Mouse (Mus musculus) embryonic facial prominence, embryonic 13.5 days (tissue): ENCODE results near the gene Rex2. TPM values are rescaled to one million over a fixed set of nuclear protein-coding genes. Genes with fewer than 3 reads are reported as not detected.
"Not testable (repeated sequence)": the region's sequence is repeated elsewhere in the genome, so short reads cannot be mapped to it uniquely, and the experiment has no call there.

ENCODE experiments used
- ATAC-seq: fragments of 200-750 bp; cut with Nextera tagmentation; 2 replicates; pipeline ENCODE4 v1.8.0; 2017; ENCODE audit warnings: low read depth; ENCODE audit not compliant: insufficient number of reproducible peaks, insufficient read depth, low FRiP score, low TSS enrichment
- H3K27ac ChIP-seq: fragments of 300-500 bp; sonication (generic); 2 replicates; pipeline ENCODE4 v1.5.1; 2015; ENCODE audit warnings: moderate library complexity, mild to moderate bottlenecking, inconsistent platforms
- H3K27me3 ChIP-seq: fragments of 300-500 bp; sonication (generic); 2 replicates; pipeline ENCODE4 v1.6.1; 2015; ENCODE audit warnings: mild to moderate bottlenecking, inconsistent platforms
- H3K36me3 ChIP-seq: fragments of 300-500 bp; sonication (generic); 2 replicates; pipeline ENCODE4 v1.6.1; 2015; ENCODE audit warnings: mild to moderate bottlenecking, inconsistent platforms
- H3K4me1 ChIP-seq: fragments of 300-500 bp; sonication (generic); 2 replicates; pipeline ENCODE4 v1.6.1; 2015; ENCODE audit warnings: inconsistent platforms
- H3K4me2 ChIP-seq: fragments of 300-500 bp; sonication (generic); 2 replicates; pipeline ENCODE4 v1.6.1; 2015; ENCODE audit warnings: moderate library complexity, mild to moderate bottlenecking, inconsistent platforms
- H3K4me3 ChIP-seq: fragments of 300-500 bp; sonication (generic); 2 replicates; pipeline ENCODE4 v1.5.1; 2015; ENCODE audit warnings: mild to moderate bottlenecking, inconsistent platforms
- H3K9ac ChIP-seq: fragments of 300-500 bp; sonication (generic); 2 replicates; pipeline ENCODE4 v1.6.1; 2015; ENCODE audit warnings: mild to moderate bottlenecking, inconsistent platforms
- H3K9me3 ChIP-seq: fragments of 300-500 bp; sonication (generic); 2 replicates; pipeline ENCODE4 v1.6.1; 2016; ENCODE audit warnings: inconsistent platforms
- WGBS: fragments of 180-500 bp; shearing (Covaris S2); methylation state at CpG from one replicate; pipeline ENCODE4 v1.1.7; 2015; ENCODE audit warnings: mixed read lengths; 5-methylcytosine and 5-hydroxymethylcytosine counted together
- polyA plus RNA-seq: library from polyadenylated mRNA; unstranded; fragments of >200 nt; fragmentation: Nextera tagmentation; extraction: Ambion mirVana; gene quantifications from 2 replicates; pipeline ENCODE4 v1.2.1, GENCODE M21; 2015

Rex2 gene
- polyA plus RNA-seq, result not detected in 2 replicates

- H3K9me3 ChIP-seq, H3K4me2 ChIP-seq, ATAC-seq, H3K4me3 ChIP-seq, H3K27ac ChIP-seq, H3K27me3 ChIP-seq, H3K4me1 ChIP-seq, H3K36me3 ChIP-seq, H3K9ac ChIP-seq: not testable (repeated sequence)
- WGBS, result no CpG with 5 or more reads among the region's 6 CpGs
Observed at GRCm38 (mm10) chr4:147021550-147021949, at the start of gene Rex2. TSS of gene Rex2 (plus strand) at chr4:147021850.

GRCm38 (mm10) chr4:146976581-146976980 is 45.1 kb upstream of the Rex2 start:
- not testable (repeated sequence) for H3K4me2 ChIP-seq, H3K4me3 ChIP-seq, H3K9me3 ChIP-seq, H3K4me1 ChIP-seq, H3K9ac ChIP-seq, ATAC-seq, H3K27me3 ChIP-seq, H3K36me3 ChIP-seq, H3K27ac ChIP-seq
- 14% methylated on average over 2 of the region's 2 CpGs for WGBS

GRCm38 (mm10) chr4:147018400-147018799 is 3.2 kb upstream of the Rex2 start:
- not testable (repeated sequence) for H3K4me1 ChIP-seq, H3K4me2 ChIP-seq, H3K9me3 ChIP-seq, H3K27me3 ChIP-seq, H3K27ac ChIP-seq, H3K4me3 ChIP-seq, H3K9ac ChIP-seq, ATAC-seq, H3K36me3 ChIP-seq
- WGBS, result no CpG with 5 or more reads among the region's 1 CpGs

- not testable (repeated sequence) for H3K4me2 ChIP-seq, H3K4me1 ChIP-seq, H3K36me3 ChIP-seq, H3K27me3 ChIP-seq, H3K9me3 ChIP-seq, H3K27ac ChIP-seq, ATAC-seq, H3K9ac ChIP-seq, H3K4me3 ChIP-seq
- WGBS, result 53% methylated on average over 1 of the region's 1 CpGs
Observed at GRCm38 (mm10) chr4:147026374-147026773, 4.7 kb downstream of the Rex2 start.

GRCm38 (mm10) chr4:147031308-147032036 is 9.8 kb downstream of the Rex2 start:
- not testable (repeated sequence) for H3K27ac ChIP-seq, H3K36me3 ChIP-seq, H3K4me2 ChIP-seq, H3K27me3 ChIP-seq, H3K9me3 ChIP-seq, H3K4me1 ChIP-seq, H3K4me3 ChIP-seq, H3K9ac ChIP-seq
- 0 out of 2 replicates have a peak, but pooled peaks have one; percentile 43 for ATAC-seq
- 91% methylated on average over 1 of the region's 2 CpGs for WGBS

- H3K27ac ChIP-seq, H3K4me3 ChIP-seq, ATAC-seq, H3K9me3 ChIP-seq, H3K4me1 ChIP-seq, H3K36me3 ChIP-seq, H3K4me2 ChIP-seq, H3K9ac ChIP-seq, H3K27me3 ChIP-seq: not testable (repeated sequence)
- WGBS, result 81% methylated on average over 3 of the region's 3 CpGs
Observed at GRCm38 (mm10) chr4:147063768-147064167, 42.1 kb downstream of the Rex2 start.

- not testable (repeated sequence) for H3K36me3 ChIP-seq, H3K27me3 ChIP-seq, H3K9me3 ChIP-seq, ATAC-seq, H3K9ac ChIP-seq, H3K27ac ChIP-seq, H3K4me1 ChIP-seq, H3K4me3 ChIP-seq, H3K4me2 ChIP-seq
- WGBS, result 77% methylated on average over 3 of the region's 3 CpGs
Observed at GRCm38 (mm10) chr4:147065861-147066260, 44.2 kb downstream of the Rex2 start.

GRCm38 (mm10) chr4:147066380-147066779 is 44.7 kb downstream of the Rex2 start:
- ATAC-seq, H3K27me3 ChIP-seq, H3K9ac ChIP-seq, H3K27ac ChIP-seq, H3K4me3 ChIP-seq, H3K4me1 ChIP-seq, H3K36me3 ChIP-seq, H3K9me3 ChIP-seq, H3K4me2 ChIP-seq: not testable (repeated sequence)
- 87% methylated on average over 1 of the region's 1 CpGs for WGBS

- H3K4me2 ChIP-seq, H3K36me3 ChIP-seq, H3K4me3 ChIP-seq, H3K9ac ChIP-seq, ATAC-seq, H3K27ac ChIP-seq, H3K4me1 ChIP-seq, H3K27me3 ChIP-seq: not testable (repeated sequence)
- peaks cover 13% of the 10 kb centered on the region for H3K9me3 ChIP-seq
- 68% methylated on average over 2 of the region's 2 CpGs for WGBS
Observed at GRCm38 (mm10) chr4:147095641-147096040, 74.0 kb downstream of the Rex2 start.

- ATAC-seq, H3K36me3 ChIP-seq, H3K27me3 ChIP-seq, H3K27ac ChIP-seq, H3K4me1 ChIP-seq, H3K9me3 ChIP-seq: not testable (repeated sequence)
- WGBS, result 2% methylated on average over 80 of the region's 109 CpGs
- peak overlapping the region; percentile 51 for H3K4me3 ChIP-seq
- peak overlapping the region; percentile 69 for H3K9ac ChIP-seq
- H3K4me2 ChIP-seq, result peak overlapping the region; percentile 72
Observed at GRCm38 (mm10) chr4:147101666-147102626, 80.3 kb downstream of the Rex2 start.

- 58% methylated on average over 4 of the region's 4 CpGs for WGBS
- not testable (repeated sequence) for H3K9me3 ChIP-seq, H3K4me3 ChIP-seq, H3K9ac ChIP-seq, H3K36me3 ChIP-seq, H3K27me3 ChIP-seq, H3K4me1 ChIP-seq, H3K27ac ChIP-seq, ATAC-seq, H3K4me2 ChIP-seq
Observed at GRCm38 (mm10) chr4:147103814-147104213, 82.2 kb downstream of the Rex2 start.
